Mouse (Mus musculus) MEL-GATA-1-ER (cell line): Measurements from ENCODE around the gene Rab3gap1.
A peak's percentile ranks its signal among the peaks of the same experiment; 100 is the strongest.

Experiments
- DNase-seq: peaks from one replicate; pipeline ENCODE4 v3.0.0-alpha.2; 2012; ENCODE audit warnings: low read depth; ENCODE audit errors: extremely low read depth

The Rab3gap1 gene

DNA sequence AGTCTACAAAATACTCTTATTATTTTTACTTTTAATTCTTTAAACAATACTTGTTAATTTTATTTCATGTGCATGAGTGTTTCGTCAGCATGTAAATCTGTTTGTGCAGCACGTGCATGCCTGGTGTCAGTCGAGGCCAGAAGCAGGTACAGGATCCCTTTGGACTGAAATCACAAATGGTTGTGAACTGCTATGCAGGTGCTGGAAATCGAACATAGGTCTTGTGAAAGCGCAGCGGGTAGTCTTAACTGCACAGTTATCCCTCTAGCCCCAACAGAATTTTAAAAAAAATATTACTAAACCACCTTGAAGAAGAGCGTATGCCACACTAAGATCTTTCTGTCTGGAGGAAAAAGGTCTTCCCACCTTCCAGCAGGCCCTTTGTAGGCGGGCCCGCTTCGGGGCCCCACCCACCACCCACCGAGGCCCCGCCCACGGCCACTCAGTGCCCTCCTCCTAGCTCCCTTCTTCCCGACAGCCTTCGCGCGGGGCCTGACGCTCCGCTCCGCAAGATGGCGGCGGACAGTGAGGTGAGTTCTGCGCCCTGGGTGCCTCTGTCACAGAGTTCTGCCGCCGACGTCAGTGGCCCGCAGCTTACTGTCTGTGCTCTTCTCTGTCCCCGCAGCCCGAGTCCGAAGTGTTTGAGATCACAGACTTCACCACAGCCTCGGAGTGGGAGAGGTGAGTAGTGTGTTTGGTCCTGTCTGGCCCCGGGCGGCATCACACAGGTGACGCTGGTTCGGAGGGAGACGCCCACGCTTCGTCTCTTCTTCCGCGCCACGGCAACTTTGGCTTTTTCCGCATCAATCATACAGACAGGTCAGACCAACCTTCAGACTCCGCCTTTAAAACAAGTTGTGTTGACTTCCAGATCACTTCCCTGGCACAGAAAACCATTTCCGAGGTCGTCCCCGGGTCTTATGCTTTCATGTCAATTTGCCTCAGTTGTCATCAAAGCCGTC is at the start of gene Rab3gap1:
Gene Rab3gap1, plus strand, starts transcription at position 474 of the 962 bp plus-strand sequence.
- peak; percentile 72 for DNase-seq

DNA sequence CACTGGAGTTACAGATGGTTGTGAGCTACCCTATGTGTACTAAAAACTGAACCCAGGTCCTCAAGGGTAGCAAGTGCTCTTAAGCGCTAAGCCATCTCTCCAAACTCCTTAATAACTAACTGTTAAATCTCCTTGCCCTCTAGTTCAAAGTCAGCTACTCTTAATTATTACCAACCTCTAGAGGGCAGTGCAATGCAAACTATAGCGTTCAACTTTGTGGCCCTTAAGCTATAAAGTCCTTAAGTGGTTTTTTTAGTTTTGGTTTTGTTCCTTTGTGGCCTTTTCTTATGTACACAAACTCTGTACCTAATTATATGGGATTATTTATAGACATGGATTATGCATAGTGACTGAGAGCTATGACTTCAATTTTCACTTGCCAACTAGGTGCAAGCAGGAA is 41.2 kb upstream of the Rab3gap1 start:
- peak; percentile 68 for DNase-seq

DNA sequence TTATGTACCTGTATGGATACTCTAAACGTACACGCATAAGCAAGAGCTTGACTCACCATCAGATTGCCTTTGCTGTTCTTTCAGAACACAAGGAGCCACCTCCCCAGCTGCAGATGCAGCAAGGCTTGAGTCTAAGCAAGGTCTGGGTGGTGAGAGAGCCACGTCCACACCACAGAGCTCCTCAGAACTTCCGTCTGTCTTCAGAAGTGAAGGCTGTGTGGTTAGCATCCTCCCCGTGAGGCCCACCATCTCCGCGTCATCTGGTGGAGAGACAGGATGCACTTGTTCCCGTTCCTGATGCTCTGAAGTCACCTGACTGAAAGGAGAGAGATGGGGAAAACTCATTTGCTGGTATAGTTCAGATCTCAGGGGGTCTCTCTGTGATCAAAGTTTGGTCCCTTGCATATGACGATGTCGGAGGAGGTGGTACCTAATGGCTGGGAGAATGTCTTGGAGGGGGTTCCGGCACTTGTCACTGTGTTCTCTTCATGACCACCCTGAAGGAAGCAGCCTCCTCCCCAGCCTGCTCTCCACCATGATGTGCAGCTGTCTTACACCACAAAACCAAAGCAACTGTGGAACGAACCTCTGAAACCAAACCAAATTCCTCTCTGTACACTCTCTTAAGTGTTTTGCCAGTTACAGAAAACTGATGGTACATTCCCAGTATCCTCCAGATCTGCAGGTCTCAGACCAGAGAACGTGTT is 38.2 kb upstream of the Rab3gap1 start:
- DNase-seq, result no peak

DNA sequence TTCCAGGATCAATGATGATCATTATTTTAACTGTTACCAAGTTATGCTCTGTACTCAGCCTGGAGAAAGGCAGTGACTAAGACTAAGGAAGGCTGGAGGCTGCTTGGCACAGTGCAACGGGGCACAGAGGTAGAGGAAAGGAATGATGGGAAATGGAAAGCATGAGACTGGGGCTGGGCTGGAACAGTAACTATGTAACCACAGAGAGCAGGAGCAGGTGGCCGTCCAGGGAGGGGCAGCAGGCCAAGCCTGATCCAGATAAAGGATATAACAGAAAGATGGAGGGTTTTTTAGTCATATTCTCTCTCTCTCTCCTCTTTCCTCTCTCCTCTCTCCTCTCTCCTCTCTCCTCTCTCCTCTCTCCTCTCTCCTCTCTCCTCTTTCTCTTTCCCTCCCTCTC is 34.9 kb upstream of the Rab3gap1 start:
- DNase-seq, result no peak

DNA sequence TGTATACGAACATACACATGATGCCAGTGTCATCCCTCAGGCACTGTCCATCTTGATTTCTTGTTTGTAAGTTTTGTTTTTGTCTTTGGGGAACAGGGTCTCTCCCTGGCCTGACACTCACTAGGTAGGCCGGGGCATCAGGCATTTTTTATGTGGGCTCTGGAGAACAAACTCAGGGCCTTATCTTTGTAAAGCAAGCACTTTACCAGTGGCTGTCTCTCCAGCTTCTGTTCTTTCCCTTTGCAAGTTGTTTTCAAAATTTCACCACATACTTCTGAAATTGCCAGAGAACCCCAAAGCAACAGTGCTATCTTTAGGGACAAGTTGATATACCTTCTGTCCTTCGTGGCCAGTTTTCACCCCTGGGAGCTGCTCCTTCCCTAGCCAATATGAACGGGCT is 34.4 kb upstream of the Rab3gap1 start:
- DNase-seq, result no peak

DNA sequence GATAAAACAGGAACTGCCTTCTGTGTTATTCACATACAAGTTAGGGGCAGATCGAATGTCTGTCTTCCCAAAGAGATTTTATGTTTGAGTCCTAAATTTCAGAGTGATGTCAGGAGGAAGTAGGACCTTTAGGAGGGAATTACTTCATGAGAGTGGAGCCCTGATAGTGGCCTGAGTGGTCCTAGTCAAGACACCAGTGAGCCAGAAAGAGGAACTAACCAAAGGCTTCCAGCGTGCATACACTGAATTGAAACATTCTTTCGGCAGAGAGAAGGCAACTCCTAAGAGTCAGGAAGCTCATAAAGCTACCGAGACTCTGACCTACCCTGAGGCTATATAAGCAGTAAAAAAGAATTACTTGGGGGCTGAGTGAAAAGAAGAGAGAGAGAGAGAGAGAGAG is 32.0 kb upstream of the Rab3gap1 start:
- peak; percentile 76 for DNase-seq

DNA sequence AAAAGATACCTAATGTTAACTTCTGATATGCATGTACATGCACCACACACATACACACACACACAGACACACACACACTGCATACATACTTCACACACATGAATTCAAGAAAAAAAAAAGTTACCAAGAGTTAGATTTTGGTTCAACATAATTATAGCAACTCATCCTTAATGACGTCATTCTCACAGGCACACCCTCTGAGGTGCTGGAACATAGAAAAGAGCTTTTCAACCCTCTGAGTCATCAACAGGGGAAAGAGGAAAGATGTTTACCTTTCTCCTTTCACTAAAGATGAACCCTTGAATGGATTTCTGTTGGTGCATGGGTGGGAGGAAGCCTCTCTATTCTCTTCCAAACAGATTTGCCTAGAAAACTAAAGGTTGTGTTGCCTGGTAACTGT is 30.0 kb upstream of the Rab3gap1 start:
- no peak for DNase-seq

DNA sequence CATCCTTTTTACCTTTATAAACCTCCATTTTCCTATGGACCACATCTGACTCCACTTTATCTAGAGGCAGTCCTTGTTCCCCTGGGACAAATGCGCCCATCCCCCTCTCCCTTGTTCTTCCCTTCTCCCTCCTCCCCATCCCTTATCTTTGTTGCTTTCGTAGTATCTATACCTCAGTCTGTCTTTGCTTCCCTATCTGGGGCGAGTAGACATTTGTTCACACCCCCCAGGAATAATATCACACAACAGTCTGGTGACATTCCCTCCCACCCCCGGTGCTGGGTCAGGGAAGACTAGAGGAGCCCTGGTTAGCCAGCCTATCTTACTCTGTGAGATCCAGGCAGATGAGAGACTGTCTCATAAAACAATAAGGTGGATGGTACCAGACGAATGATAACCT is 23.1 kb upstream of the Rab3gap1 start:
- no peak for DNase-seq

DNA sequence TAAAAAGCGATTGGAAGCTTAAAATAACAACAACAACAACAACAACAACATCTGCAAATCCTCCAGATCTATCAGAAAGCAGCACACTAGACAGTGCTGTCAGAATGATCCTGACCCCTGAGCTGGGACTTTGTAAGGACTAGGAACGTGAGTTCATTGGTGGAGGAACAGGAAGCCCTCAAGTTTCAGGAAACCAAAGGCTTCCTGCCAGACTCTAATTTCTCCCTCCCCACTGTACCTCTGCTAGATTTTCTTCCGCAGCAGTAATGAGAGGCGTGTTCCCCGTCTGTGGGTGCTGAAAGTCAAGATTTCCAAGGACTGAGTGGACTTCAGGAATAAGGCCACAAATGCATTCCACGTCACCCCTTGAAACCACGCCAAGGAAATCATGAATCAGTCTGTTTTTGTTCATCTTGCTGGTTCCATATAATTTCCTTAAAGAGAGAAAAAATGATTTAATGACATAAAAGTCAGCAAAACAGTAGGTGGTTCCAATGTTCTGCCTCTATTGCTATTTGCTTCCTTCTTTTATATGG is 18.4 kb upstream of the Rab3gap1 start:
- no peak for DNase-seq

DNA sequence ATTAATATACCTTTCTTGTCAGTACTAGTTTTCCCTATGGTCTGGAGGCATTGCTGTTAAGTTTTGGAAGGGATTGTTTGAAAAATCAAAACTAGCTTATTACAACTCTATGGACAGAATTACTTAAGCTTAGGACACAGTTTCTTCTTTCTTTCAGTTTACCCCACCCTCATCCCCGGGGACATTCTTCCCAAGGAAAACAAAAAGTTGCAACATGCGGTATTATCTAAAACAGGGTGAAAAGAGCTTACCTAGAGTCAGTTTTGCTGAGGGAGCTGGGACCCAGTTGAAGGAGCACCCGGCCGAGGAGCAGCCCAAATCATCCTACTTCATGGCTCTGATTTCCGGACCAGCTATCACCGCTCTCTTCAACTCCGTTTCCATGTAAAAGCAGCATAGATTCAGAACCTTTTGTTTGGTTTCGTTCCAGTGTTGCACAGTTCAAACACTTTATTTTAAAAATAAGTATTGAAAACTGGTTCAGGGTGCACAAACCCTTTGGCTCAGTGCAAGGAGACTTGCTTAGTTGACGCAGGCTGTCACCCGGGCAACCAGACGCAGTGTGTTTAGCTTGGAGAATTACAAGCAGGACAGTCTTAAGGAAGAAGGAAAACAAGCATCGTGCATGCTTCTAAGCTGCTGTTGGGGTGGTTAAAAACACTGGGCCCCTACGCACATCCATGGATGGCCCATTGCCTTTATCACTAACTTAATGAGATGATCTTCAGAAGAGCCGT is 13.9 kb upstream of the Rab3gap1 start, which contains the start of gene Map3k19:
Gene Map3k19, minus strand, starts transcription at position 546 of the 737 bp plus-strand sequence.
- no peak for DNase-seq

DNA sequence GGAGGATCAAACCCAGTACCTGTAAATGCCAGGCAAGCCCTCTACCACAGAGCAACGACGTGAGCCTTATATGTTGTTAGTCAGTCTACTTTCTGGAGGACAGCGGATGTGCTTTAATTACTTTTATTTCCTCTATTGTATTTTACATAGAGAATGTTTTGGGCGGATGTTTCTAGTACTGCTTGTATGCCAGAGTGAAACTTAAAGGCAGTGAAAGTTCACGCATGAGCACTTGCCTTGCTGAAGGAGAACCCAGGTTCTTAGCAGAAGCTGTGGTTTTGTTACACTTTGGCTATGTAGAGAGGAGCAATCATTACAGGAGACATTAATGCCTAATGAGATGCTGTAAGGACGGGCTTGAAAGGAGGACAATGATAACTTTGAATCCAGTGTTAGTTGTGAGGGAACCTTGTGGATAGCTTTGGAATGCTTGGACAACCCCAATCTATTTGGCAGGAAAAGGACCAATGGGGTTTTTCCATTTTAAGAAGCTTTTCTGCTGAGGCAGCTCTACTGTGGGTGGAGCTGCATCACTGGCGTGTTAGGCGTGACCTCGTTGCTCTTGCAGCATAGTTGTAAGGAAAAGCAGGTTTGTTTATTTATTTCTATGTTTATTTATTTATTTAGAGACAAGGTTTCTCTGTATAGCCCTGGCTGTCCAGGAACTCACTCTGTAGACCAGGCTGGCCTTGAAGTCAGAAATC is 9.5 kb upstream of the Rab3gap1 start:
- DNase-seq, result no peak

DNA sequence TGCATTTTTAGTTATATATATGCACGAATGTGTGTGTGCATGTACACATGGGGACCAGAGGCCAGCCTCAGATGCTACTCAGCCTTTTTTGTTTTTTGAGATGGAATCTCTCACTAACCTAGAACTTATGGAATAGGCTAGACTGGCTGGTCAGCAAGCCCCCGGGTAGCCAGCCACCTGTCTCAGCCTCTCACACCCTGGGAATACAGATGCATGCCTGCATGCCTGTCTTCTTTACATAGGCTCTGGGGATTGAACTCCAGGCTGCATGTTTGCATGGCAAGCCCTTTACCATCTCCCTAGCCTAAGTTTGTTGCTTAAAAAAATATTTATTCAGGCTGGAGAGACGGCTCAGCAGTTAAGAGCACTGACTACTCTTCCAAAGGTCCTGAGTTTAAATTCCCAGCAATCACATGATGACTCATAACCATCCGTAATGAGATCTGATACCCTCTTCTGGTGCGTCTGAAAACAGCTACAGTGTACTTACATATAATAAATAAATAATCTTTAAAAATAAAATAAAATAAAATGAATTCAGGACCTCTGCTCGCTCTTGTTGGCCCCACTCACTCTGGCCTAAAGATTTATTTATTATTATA is 8.7 kb upstream of the Rab3gap1 start:
- DNase-seq, result no peak

DNA sequence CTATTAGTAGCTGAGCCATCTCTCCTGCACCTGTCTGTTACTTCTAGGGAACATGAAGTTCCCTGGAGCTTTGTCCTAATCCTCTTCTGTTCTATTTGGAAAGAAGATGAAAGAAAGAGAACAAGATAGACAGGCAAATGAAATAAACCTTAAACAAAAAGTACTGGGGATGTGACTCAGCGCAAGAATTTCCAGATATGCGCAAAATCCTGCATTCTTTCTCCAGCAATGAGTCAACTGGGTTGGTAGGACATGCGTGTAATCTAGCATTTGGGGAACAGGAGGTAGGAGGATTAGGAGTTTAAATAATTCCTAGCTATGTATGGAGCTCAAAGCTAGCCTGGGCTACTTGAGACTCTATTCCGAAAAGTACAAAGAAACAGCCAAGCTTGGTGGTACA is 8.1 kb upstream of the Rab3gap1 start:
- no peak for DNase-seq

DNA sequence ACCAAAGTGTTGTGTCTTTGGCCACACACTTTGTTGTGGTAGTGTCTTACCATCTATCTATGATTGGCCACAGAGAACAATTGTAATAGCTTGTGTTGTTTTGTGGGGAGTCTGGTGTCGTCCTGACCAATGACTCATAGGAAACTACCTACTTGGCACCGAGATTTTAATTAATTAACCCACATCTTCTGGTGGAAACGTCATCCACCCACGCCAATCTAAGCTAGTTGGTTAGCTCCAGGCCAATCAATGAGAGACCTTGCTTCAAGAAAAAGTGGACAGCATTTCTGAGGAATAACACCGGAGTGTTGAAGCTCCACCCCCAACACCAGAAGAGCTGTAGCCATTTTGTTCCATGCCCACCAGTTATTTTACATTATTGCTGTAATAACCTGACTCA is 6.7 kb upstream of the Rab3gap1 start:
- DNase-seq, result no peak

DNA sequence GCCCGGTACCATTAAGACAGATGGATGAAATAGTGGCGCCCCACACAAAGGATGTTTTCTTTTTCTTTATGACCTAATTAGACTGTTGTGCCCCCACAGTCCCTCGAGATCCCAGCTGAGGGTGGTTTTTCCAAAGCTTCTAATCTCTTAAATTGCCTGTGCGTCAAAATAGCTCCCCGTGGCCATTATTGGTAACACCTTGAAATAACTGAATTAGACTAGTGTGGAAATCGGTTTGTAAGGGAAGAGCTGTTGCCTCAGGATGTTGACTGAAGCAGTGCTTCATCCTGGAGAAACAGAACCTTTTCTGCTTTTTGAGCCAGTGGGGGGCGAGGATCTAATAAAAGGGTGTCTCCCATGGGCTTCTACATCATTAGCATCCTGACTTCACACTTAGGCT is 4.8 kb upstream of the Rab3gap1 start:
- no peak for DNase-seq

DNA sequence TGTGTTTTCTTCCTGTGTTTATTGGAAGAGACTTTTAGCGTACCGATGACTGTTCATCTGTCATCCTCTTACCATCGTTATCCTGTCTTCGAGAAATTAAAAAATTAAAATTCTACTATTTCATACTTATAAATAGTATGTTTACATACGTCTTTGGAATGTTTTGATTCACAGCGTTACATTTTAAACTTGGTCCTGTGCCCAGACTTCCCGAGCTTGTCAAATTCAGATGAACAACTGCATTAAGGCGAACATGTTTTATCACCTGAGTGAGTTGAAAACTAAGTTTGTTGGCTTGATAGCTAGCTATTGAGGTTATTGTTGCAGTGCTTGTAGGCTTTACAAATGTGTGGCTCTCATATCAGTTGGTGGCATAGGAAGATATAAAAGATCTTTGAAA is 703 bp downstream of the Rab3gap1 start:
- DNase-seq, result peak; percentile 6

DNA sequence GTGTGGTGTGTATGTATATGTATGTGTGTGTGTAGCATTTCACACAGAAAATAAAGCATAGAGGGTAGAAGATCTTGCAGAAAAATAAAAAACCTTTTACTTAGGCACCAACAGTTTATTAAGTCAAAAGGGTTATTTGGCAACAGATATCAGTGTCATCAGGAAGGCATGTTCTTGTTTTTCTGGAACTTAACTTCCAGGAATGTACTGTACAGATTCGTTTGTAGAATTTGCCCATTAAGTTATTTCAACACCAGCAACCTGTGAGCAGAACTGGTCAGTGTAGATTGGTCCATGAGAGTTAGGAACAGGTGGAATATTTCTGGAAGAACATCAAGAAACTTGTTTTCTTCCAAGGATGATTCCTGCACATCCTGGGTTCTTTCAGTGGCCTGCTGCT is 30.8 kb downstream of the Rab3gap1 start:
- no peak for DNase-seq

DNA sequence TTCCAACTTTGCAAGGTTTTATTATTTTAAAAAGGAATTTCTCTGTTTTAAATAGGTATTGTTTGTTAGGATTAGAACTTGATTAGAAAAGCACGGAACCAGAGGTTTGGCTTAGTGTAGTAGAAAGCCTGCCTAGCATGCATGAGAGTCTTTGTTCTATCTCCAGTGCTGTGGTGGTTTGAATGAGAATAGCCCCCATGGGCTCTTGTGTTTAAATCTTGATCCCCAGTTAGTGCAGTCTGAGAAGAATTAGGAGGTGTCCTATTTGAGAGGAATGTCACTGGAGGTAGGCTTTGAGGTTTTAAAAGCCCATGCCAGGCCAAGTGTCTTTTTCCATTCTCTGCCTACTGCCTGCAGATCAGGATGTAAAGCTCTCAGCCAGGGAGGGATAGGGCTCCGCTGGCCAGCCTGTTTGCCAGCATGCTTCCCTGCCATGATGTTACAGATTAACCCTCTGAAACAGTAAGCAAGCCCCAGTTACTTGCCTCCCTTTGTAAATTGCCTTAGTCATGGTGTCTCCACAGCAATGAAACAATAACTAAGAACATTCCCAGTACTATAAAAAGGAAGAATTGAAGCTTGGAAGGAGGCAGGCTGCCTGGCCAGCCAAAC is 36.3 kb downstream of the Rab3gap1 start:
- DNase-seq, result no peak

DNA sequence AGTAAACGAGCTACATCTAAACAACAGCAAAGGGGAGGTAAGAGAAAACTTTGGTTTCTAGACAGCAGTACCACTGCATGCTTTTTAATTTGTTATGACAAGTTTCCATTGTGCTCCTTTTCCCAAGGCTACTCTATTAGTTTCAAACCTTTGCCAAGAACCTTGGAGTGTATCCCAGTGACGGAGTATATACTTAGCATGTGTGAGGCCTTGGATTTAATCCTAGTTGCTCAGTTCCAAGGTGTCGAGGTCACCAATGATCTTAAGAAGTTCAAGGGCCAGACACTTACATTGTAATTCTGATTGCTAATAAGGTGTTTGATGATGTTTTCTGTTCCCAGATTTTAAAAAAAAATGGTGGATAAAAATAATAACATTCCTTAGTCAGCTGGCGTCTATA is 44.5 kb downstream of the Rab3gap1 start:
- DNase-seq, result no peak

DNA sequence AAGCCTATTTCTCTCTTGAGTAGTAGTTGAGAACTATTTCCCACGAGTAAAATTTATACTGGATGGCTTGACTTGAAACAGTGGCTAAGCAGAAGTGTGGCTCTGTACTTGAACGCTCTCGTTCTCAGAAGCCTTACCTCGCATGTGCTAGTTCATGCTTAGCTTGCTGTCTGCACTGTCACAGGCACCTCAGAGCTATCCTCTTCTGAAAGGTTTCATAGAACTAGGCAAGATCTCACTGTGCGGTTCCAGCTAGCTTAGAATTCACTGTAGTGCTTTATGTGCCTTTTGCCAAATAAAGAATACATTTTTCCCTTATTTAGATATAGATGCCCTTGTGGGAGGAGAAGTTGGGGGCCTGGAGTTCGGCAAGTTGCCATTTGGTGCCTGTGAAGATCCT is 46.7 kb downstream of the Rab3gap1 start:
- no peak for DNase-seq
